Mouse (Mus musculus): Measurements from ENCODE around the gene Fryl.
A peak's percentile ranks its signal among the peaks of the same experiment; 100 is the strongest.
"Not testable (repeated sequence)": the region's sequence is repeated elsewhere in the genome, so short reads cannot be mapped to it uniquely, and the experiment has no call there.

Fryl gene

DNA sequence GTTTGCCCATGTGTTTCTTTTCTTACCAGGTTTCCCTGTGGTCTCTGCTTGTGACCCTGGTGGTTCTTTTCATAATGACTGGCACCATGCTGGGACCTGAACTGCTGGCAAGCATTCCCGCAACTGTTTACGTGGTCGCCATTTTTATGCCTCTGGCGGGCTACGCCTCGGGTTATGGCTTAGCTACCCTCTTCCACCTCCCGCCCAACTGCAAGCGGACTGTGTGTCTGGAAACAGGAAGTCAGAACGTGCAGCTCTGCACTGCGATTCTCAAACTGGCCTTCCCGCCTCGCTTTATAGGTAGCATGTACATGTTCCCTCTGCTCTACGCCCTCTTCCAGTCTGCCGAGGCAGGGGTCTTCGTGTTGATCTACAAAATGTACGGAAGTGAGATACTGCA, 244.6 kb downstream of the Fryl start:
- DNase-seq (ENCODE audit: low spot score in 2 of 2), result not testable (repeated sequence)

- not testable (repeated sequence) for DNase-seq (ENCODE audit: low spot score in 2 of 2)
Measured at GRCm38 (mm10) chr5:73008230-73008629, 248.2 kb downstream of the Fryl start.

DNA sequence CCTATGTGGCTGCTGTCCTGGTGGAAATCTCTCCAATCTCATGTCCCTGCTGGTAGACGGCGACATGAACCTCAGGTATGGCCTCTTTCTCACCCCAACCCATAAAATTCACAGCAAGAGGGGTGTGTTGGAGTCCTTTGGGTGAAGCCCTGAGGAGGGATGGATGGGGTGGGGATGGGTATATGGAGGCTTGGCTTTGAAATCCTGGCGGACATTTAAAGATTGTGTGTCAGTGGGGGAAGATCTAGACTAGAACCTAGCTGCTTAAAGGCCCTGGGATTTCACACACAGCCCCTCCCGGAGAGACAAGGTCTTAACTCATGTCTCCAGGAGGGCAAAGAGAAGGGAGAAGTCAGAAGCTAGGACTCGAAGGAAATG, 248.8 kb downstream of the Fryl start:
- DNase-seq (ENCODE audit: low spot score in 2 of 2), result no peak

DNA sequence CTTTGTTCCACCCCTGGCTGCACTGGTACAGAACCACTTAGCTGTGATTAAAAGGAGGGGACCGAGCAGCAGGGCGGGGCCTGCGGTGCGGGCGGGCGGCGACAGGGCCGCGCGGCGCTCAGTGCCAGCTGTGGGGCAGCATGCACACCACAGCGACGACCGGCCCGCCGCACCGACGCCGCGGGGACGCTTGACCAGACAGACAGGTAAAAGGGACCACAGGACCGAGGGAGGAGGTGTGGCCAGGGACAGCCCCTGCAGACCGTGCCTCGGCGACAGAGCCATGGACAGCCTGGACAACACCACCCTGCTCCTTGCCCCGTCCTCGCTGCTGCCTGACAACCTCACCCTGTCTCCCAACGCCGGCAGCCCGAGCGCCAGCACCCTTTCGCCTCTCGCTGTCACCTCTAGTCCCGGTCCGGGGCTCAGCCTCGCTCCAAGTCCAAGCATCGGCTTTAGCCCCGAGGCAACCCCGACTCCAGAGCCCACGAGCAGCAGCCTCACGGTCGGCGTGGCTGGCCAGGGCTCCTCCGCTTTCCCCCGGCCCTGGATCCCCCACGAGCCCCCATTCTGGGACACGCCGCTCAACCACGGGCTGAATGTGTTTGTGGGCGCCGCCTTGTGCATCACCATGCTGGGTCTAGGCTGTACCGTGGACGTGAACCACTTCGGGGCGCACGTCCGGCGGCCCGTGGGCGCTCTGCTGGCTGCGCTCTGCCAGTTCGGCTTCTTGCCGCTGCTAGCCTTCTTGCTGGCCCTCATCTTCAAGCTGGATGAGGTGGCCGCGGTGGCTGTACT, 249.4 kb downstream of the Fryl start, which contains the start of gene Slc10a4:
Gene Slc10a4, plus strand, starts transcription at position 100 of the 798 bp plus-strand sequence.
- peak in 1 of 2 experiments; percentile 32 for DNase-seq (ENCODE audit: low spot score in 2 of 2)

GRCm38 (mm10) chr5:73004046-73004445, 252.4 kb downstream of the Fryl start:
- DNase-seq (ENCODE audit: low spot score in 2 of 2), result no peak

GRCm38 (mm10) chr5:72998546-72998945, 257.9 kb downstream of the Fryl start:
- DNase-seq (ENCODE audit: low spot score in 2 of 2), result not testable (repeated sequence)

GRCm38 (mm10) chr5:72995379-72995778, 261.0 kb downstream of the Fryl start:
- DNase-seq (ENCODE audit: low spot score in 2 of 2), result no peak

DNA sequence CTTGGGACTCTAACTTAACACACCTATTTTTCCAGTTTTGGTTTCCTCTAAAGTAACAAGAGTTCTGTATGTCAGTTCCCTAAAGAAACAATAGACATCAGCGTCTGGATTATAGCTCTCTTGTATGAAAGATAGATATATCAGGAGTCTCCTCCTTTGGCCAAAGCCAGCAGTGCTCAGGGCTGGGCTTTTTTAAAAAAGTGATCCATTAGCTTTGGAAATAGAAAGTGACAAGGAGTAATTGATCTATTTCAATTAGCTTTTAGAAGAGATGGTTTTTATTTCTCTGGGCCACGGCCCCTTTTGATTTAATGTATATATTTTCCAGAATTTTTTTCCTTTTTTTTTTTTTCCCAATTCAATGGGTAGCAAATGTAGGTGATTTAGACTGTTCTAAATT, 261.5 kb downstream of the Fryl start:
- no peak for DNase-seq (ENCODE audit: low spot score in 2 of 2)

DNA sequence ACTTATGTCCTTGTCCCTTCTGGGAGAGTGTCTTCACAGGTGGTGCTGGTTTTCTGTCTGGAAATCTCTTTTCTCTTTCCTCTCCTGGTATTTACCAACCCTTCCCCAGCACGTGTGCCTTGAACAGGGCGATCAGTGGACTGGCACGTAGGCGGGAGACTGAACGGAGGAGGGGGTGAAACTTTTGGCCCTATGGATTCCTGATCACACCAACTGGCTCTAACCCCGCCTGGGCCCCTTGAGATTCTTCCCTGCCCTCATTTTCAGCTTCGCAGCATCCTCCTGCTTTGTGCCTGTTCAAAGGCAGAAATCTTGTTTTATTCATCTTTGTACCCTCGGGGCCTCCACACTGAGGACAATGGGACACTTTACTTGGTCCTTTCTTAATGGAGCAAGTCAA, 262.0 kb downstream of the Fryl start:
- no peak for DNase-seq (ENCODE audit: low spot score in 2 of 2)

DNA sequence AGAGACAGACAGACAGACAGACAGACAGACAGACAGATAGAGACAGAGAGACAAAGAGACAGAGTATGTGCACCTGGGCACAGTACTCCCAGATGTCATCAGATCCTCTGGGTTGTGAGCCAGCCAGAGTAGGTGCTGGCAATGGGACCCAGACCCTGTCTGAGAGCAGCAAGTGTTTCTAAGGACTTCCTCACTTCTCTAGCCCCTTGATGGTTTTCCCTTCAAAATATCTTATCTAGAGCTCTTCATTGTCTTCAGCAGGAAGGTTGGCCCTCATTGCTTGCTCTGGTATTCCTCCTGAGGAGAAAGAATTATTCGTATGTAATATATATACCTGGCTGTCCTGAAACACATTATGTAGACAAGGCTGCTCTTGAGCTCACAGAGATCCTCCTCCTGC, 263.9 kb downstream of the Fryl start:
- no peak for DNase-seq (ENCODE audit: low spot score in 2 of 2)

DNA sequence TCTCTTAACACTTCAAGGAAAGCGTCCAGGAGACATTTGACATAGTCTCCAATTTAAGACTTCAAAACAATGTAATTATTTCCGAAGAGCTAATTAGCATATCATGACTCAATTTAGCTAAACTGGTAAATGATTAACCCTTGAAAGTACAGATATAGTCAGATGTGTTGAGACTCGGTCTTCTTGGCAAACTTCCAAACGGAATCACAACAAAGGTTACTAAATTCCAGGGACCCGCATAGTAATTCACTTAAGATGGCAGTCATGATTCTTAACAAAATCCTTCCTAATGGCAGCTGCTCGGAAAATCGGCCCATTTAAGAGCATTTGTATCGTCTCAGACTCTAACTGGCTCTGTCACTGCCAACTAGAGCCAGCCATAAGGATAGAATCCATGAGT, 266.7 kb downstream of the Fryl start:
- no peak for DNase-seq (ENCODE audit: low spot score in 2 of 2)

GRCm38 (mm10) chr5:72987786-72988185, 268.6 kb downstream of the Fryl start:
- no peak for DNase-seq (ENCODE audit: low spot score in 2 of 2)

GRCm38 (mm10) chr5:72984091-72984490, 272.3 kb downstream of the Fryl start:
- DNase-seq (ENCODE audit: low spot score in 2 of 2), result peak in 1 of 2 experiments; percentile 43

- no peak for DNase-seq (ENCODE audit: low spot score in 2 of 2)
Measured at GRCm38 (mm10) chr5:72976539-72976938, 279.9 kb downstream of the Fryl start.

DNA sequence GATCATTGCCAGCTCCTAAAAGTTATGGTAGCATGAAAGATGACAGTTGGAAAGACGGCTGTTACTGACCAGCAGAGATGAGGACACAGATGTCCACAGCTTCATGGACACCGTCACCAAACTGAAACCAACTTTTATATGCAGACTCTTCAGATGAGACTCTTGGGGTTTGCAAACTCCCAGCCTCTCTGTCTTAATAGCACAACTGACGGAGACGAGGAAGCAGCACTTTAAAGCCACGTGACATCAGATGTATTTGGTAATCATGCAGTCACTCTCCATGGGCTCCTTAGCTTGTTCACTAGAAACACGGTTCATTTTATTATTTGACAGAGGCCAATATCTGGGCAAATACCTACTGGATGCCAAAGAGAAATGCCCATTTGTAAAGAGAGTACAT, 280.4 kb downstream of the Fryl start:
- DNase-seq (ENCODE audit: low spot score in 2 of 2), result no peak

- DNase-seq (ENCODE audit: low spot score in 2 of 2), result no peak
Measured at GRCm38 (mm10) chr5:72974602-72975001, 281.8 kb downstream of the Fryl start, which contains the start of gene Gm10135. Gm10135 (minus strand) TSS chr5:72974702.

GRCm38 (mm10) chr5:72972934-72973333, 283.5 kb downstream of the Fryl start:
- no peak for DNase-seq (ENCODE audit: low spot score in 2 of 2)

DNA sequence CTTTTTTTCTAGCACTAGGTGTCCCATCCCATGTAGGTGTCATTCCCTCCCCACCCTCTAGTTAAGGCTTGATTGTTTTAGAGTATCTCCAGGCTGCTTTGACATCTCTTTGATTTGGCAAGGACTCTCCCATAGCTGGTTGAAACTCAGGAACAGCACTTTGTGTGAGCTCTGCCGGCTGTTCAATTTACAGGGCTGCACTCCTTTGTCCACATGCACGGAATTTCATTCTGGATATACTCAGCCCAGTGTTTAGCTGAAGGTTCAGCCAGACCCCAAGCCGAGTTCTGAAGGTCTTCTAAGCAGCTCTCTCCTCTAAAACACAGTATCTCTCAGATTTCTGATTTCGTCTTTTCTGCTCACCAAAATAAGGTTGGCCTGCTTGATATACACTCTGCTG, 284.0 kb downstream of the Fryl start:
- DNase-seq (ENCODE audit: low spot score in 2 of 2), result no peak

All from right cerebral cortex, postnatal 10 days (tissue).